Mouse (Mus musculus): Measurements from ENCODE around the gene Lmo3.

The Lmo3 gene

GRCm38 (mm10) chr6:138469204-138469603, 112.6 kb downstream of the Lmo3 start:
- Histone ChIP-seq H3K36me3 (ENCODE audit: control insufficient read depth, insufficient read depth, low read length, poor library complexity, severe bottlenecking) (no peaks in the 10 kb centered on the region), H3K27me3 (ENCODE audit: control insufficient read depth, insufficient read depth, low read length, poor library complexity, severe bottlenecking) (no peaks in the 10 kb centered on the region)
- no peak for DNase-seq (ENCODE audit: low read depth, low spot score)

GRCm38 (mm10) chr6:138444515-138445048, 137.2 kb downstream of the Lmo3 start:
- no peak for DNase-seq (ENCODE audit: low read depth, low spot score)
- Histone ChIP-seq H3K27me3 (ENCODE audit: control insufficient read depth, insufficient read depth, low read length, poor library complexity, severe bottlenecking) (no peaks in the 10 kb centered on the region), H3K36me3 (ENCODE audit: control insufficient read depth, insufficient read depth, low read length, poor library complexity, severe bottlenecking) (no peaks in the 10 kb centered on the region)

- no peaks in the 10 kb centered on the region for H3K27me3 ChIP-seq (ENCODE audit: control insufficient read depth, insufficient read depth, low read length, poor library complexity, severe bottlenecking)
- no peak for DNase-seq (ENCODE audit: low read depth, low spot score)
- H3K36me3 ChIP-seq (ENCODE audit: control insufficient read depth, insufficient read depth, low read length, poor library complexity, severe bottlenecking), result no peaks in the 10 kb centered on the region
Measured at GRCm38 (mm10) chr6:138437351-138437750, 144.4 kb downstream of the Lmo3 start.

GRCm38 (mm10) chr6:138436813-138437212, 145.0 kb downstream of the Lmo3 start:
- H3K36me3 ChIP-seq (ENCODE audit: control insufficient read depth, insufficient read depth, low read length, poor library complexity, severe bottlenecking), result no peaks in the 10 kb centered on the region
- DNase-seq (ENCODE audit: low read depth, low spot score), result no peak
- no peaks in the 10 kb centered on the region for H3K27me3 ChIP-seq (ENCODE audit: control insufficient read depth, insufficient read depth, low read length, poor library complexity, severe bottlenecking)

GRCm38 (mm10) chr6:138427394-138427793, 154.4 kb downstream of the Lmo3 start:
- Histone ChIP-seq H3K27me3 (ENCODE audit: control insufficient read depth, insufficient read depth, low read length, poor library complexity, severe bottlenecking) (no peaks in the 10 kb centered on the region), H3K36me3 (ENCODE audit: control insufficient read depth, insufficient read depth, low read length, poor library complexity, severe bottlenecking) (no peaks in the 10 kb centered on the region)
- DNase-seq (ENCODE audit: low read depth, low spot score), result no peak

GRCm38 (mm10) chr6:138426894-138427293, 154.9 kb downstream of the Lmo3 start:
- no peak for DNase-seq (ENCODE audit: low read depth, low spot score)
- Histone ChIP-seq H3K27me3 (ENCODE audit: control insufficient read depth, insufficient read depth, low read length, poor library complexity, severe bottlenecking) (no peaks in the 10 kb centered on the region), H3K36me3 (ENCODE audit: control insufficient read depth, insufficient read depth, low read length, poor library complexity, severe bottlenecking) (no peaks in the 10 kb centered on the region)

- DNase-seq (ENCODE audit: low read depth, low spot score), result no peak
- no peaks in the 10 kb centered on the region for H3K36me3 ChIP-seq (ENCODE audit: control insufficient read depth, insufficient read depth, low read length, poor library complexity, severe bottlenecking)
- no peaks in the 10 kb centered on the region for H3K27me3 ChIP-seq (ENCODE audit: control insufficient read depth, insufficient read depth, low read length, poor library complexity, severe bottlenecking)
Measured at GRCm38 (mm10) chr6:138424514-138425225, 157.1 kb downstream of the Lmo3 start.

- DNase-seq (ENCODE audit: low read depth, low spot score), result no peak
- Histone ChIP-seq H3K27me3 (ENCODE audit: control insufficient read depth, insufficient read depth, low read length, poor library complexity, severe bottlenecking) (no peaks in the 10 kb centered on the region), H3K36me3 (ENCODE audit: control insufficient read depth, insufficient read depth, low read length, poor library complexity, severe bottlenecking) (no peaks in the 10 kb centered on the region)
Measured at GRCm38 (mm10) chr6:138422671-138423321, 159.0 kb downstream of the Lmo3 start.

GRCm38 (mm10) chr6:138421931-138422531, 159.7 kb downstream of the Lmo3 start:
- H3K36me3 ChIP-seq (ENCODE audit: control insufficient read depth, insufficient read depth, low read length, poor library complexity, severe bottlenecking), result no peaks in the 10 kb centered on the region
- no peak for DNase-seq (ENCODE audit: low read depth, low spot score)
- no peaks in the 10 kb centered on the region for H3K27me3 ChIP-seq (ENCODE audit: control insufficient read depth, insufficient read depth, low read length, poor library complexity, severe bottlenecking)

- no peak for DNase-seq (ENCODE audit: low read depth, low spot score)
- H3K36me3 ChIP-seq (ENCODE audit: control insufficient read depth, insufficient read depth, low read length, poor library complexity, severe bottlenecking), result no peaks in the 10 kb centered on the region
Measured at GRCm38 (mm10) chr6:138421191-138421613, 160.6 kb downstream of the Lmo3 start.

GRCm38 (mm10) chr6:138420536-138420891, 161.3 kb downstream of the Lmo3 start:
- DNase-seq (ENCODE audit: low read depth, low spot score), result no peak
- Histone ChIP-seq H3K27me3 (ENCODE audit: control insufficient read depth, insufficient read depth, low read length, poor library complexity, severe bottlenecking) (no peaks in the 10 kb centered on the region), H3K36me3 (ENCODE audit: control insufficient read depth, insufficient read depth, low read length, poor library complexity, severe bottlenecking) (no peaks in the 10 kb centered on the region)

More at GRCm38 (mm10) chr6:138421191-138421613, 160.6 kb downstream of the Lmo3 start:
- no peaks in the 10 kb centered on the region for H3K27me3 ChIP-seq (ENCODE audit: control insufficient read depth, insufficient read depth, low read length, poor library complexity, severe bottlenecking)

GRCm38 (mm10) chr6:138419871-138420535, 161.8 kb downstream of the Lmo3 start:
- Histone ChIP-seq H3K36me3 (ENCODE audit: control insufficient read depth, insufficient read depth, low read length, poor library complexity, severe bottlenecking) (no peaks in the 10 kb centered on the region), H3K27me3 (ENCODE audit: control insufficient read depth, insufficient read depth, low read length, poor library complexity, severe bottlenecking) (no peaks in the 10 kb centered on the region)

GRCm38 (mm10) chr6:138412075-138412474, 169.7 kb downstream of the Lmo3 start:
- no peaks in the 10 kb centered on the region for H3K27me3 ChIP-seq (ENCODE audit: control insufficient read depth, insufficient read depth, low read length, poor library complexity, severe bottlenecking)
- DNase-seq (ENCODE audit: low read depth, low spot score), result no peak
- no peaks in the 10 kb centered on the region for H3K36me3 ChIP-seq (ENCODE audit: control insufficient read depth, insufficient read depth, low read length, poor library complexity, severe bottlenecking)

More at GRCm38 (mm10) chr6:138419871-138420535, 161.8 kb downstream of the Lmo3 start:
- DNase-seq (ENCODE audit: low read depth, low spot score), result no peak

GRCm38 (mm10) chr6:138402031-138402430, 179.7 kb downstream of the Lmo3 start:
- no peaks in the 10 kb centered on the region for H3K36me3 ChIP-seq (ENCODE audit: control insufficient read depth, insufficient read depth, low read length, poor library complexity, severe bottlenecking)
- no peaks in the 10 kb centered on the region for H3K27me3 ChIP-seq (ENCODE audit: control insufficient read depth, insufficient read depth, low read length, poor library complexity, severe bottlenecking)
- DNase-seq (ENCODE audit: low read depth, low spot score), result no peak

- Histone ChIP-seq H3K27me3 (ENCODE audit: control insufficient read depth, insufficient read depth, low read length, poor library complexity, severe bottlenecking) (no peaks in the 10 kb centered on the region), H3K36me3 (ENCODE audit: control insufficient read depth, insufficient read depth, low read length, poor library complexity, severe bottlenecking) (no peaks in the 10 kb centered on the region)
- DNase-seq (ENCODE audit: low read depth, low spot score), result no peak
Measured at GRCm38 (mm10) chr6:138398836-138399235, 182.9 kb downstream of the Lmo3 start.

Measured in splenic B cell, adult 2 months (primary cell).